Mouse (Mus musculus) lung, adult 2 months (tissue): ENCODE data around the gene Nfic.

Source experiments
- CTCF ChIP-seq: fragments of 200-500 bp; IDR thresholded peaks from 2 replicates; pipeline ENCODE4 v1.5.1; 2011; ENCODE audit warnings: mild to moderate bottlenecking, low read length, control low read depth; ENCODE audit not compliant: insufficient read depth
- POLR2A ChIP-seq: fragments of 200-500 bp; IDR thresholded peaks from 2 replicates; pipeline ENCODE4 v1.6.1; 2011; ENCODE audit warnings: low read depth, mild to moderate bottlenecking, control low read depth, low read length, borderline replicate concordance; ENCODE audit errors: extremely low read depth

- TF ChIP-seq CTCF (no peak), POLR2A (no peak)
These were observed 46.1 kb downstream of the Nfic start for GRCm38 (mm10) chr10:81409330-81409729.
